Mouse (Mus musculus) kidney, postnatal 14 days (tissue): ENCODE data around the gene Hltf.
"Not testable (repeated sequence)": the region's sequence is repeated elsewhere in the genome, so short reads cannot be mapped to it uniquely, and the experiment has no call there.

Experiments used
- DNase-seq: peaks from one replicate; pipeline ENCODE4 v3.0.0; 2022; ENCODE audit warnings: mixed read lengths

Gene Hltf

GRCm38 (mm10) chr3:20057306-20058196, at the start of gene Hltf:
Gene Hltf (plus strand): TSS chr3:20057811.
- peak; percentile 96 for DNase-seq

- no peak for DNase-seq
Observed at GRCm38 (mm10) chr3:20010464-20010863, 47.1 kb upstream of the Hltf start.

- not testable (repeated sequence) for DNase-seq
Observed at GRCm38 (mm10) chr3:20010905-20011304, 46.7 kb upstream of the Hltf start.

- DNase-seq = no peak
Observed at GRCm38 (mm10) chr3:20014454-20014853, 43.2 kb upstream of the Hltf start.

- no peak for DNase-seq
Observed at GRCm38 (mm10) chr3:20018076-20018475, 39.5 kb upstream of the Hltf start.

- no peak for DNase-seq
Observed at GRCm38 (mm10) chr3:20023832-20024231, 33.8 kb upstream of the Hltf start.

GRCm38 (mm10) chr3:20026481-20026880, 31.1 kb upstream of the Hltf start:
- no peak for DNase-seq

- no peak for DNase-seq
Observed at GRCm38 (mm10) chr3:20026996-20027689, 30.5 kb upstream of the Hltf start.

- DNase-seq = no peak
Observed at GRCm38 (mm10) chr3:20027788-20028187, 29.8 kb upstream of the Hltf start.

GRCm38 (mm10) chr3:20028640-20029039, 29.0 kb upstream of the Hltf start:
- DNase-seq = no peak

- no peak for DNase-seq
Observed at GRCm38 (mm10) chr3:20030807-20031206, 26.8 kb upstream of the Hltf start.

- peak; percentile 33 for DNase-seq
Observed at GRCm38 (mm10) chr3:20033761-20034718, 23.6 kb upstream of the Hltf start.

GRCm38 (mm10) chr3:20034719-20035404, 22.7 kb upstream of the Hltf start, which contains the start of gene Hps3:
Gene Hps3 (minus strand): TSS chr3:20035315.
- peak; percentile 91 for DNase-seq

GRCm38 (mm10) chr3:20036069-20036468, 21.5 kb upstream of the Hltf start:
- DNase-seq = no peak

- not testable (repeated sequence) for DNase-seq
Observed at GRCm38 (mm10) chr3:20041461-20041860, 16.1 kb upstream of the Hltf start.

GRCm38 (mm10) chr3:20044736-20045135, 12.9 kb upstream of the Hltf start:
- DNase-seq = not testable (repeated sequence)

GRCm38 (mm10) chr3:20058197-20058541, 558 bp downstream of the Hltf start:
- DNase-seq = no peak

- peak; percentile 11 for DNase-seq
Observed at GRCm38 (mm10) chr3:20076145-20077053, 18.8 kb downstream of the Hltf start.

GRCm38 (mm10) chr3:20082161-20082560, 24.6 kb downstream of the Hltf start:
- no peak for DNase-seq

- no peak for DNase-seq
Observed at GRCm38 (mm10) chr3:20103830-20104229, 46.2 kb downstream of the Hltf start.

- no peak for DNase-seq
Observed at GRCm38 (mm10) chr3:20104318-20104717, 46.7 kb downstream of the Hltf start.
